Mouse (Mus musculus) yolk sac, embryonic 10.5 days (tissue): ENCODE measurements around the gene Gpalpp1.
A peak's percentile ranks its signal among the peaks of the same experiment; 100 is the strongest.

Source experiments
- DNase-seq: peaks from one replicate; pipeline ENCODE4 v3.0.0-alpha.2; 2017; ENCODE audit warnings: low spot score

The Gpalpp1 gene

GRCm38 (mm10) chr14:76110396-76111221 is at the start of gene Gpalpp1, which contains the start of gene Nufip1:
Gene Gpalpp1 (minus strand): TSS chr14:76110760.
Gene Nufip1 (plus strand): TSS chr14:76110891.
- DNase-seq = peak; percentile 95

- DNase-seq = no peak
These were observed 47.7 kb upstream of the Gpalpp1 start for GRCm38 (mm10) chr14:76158192-76158785.

- DNase-seq = no peak
These were observed 43.3 kb upstream of the Gpalpp1 start for GRCm38 (mm10) chr14:76153828-76154227.

- DNase-seq = peak; percentile 30
These were observed 42.6 kb upstream of the Gpalpp1 start for GRCm38 (mm10) chr14:76153003-76153675.

- DNase-seq = peak; percentile 95
These were observed 41.8 kb upstream of the Gpalpp1 start for GRCm38 (mm10) chr14:76152162-76153002.

GRCm38 (mm10) chr14:76151820-76152161 is 41.2 kb upstream of the Gpalpp1 start:
- no peak for DNase-seq

- no peak for DNase-seq
These were observed 40.5 kb upstream of the Gpalpp1 start for GRCm38 (mm10) chr14:76151011-76151410.

- no peak for DNase-seq
These were observed 39.9 kb upstream of the Gpalpp1 start for GRCm38 (mm10) chr14:76150499-76150898.

- DNase-seq = peak; percentile 78
These were observed 39.1 kb upstream of the Gpalpp1 start for GRCm38 (mm10) chr14:76149531-76150179.

- DNase-seq = no peak
These were observed 37.7 kb upstream of the Gpalpp1 start for GRCm38 (mm10) chr14:76148294-76148693.

GRCm38 (mm10) chr14:76147061-76147460 is 36.5 kb upstream of the Gpalpp1 start:
- DNase-seq = no peak

GRCm38 (mm10) chr14:76145868-76146267 is 35.3 kb upstream of the Gpalpp1 start:
- no peak for DNase-seq

- DNase-seq = no peak
These were observed 34.7 kb upstream of the Gpalpp1 start for GRCm38 (mm10) chr14:76145248-76145647.

GRCm38 (mm10) chr14:76134975-76135374 is 24.4 kb upstream of the Gpalpp1 start:
- no peak for DNase-seq

GRCm38 (mm10) chr14:76128174-76128573 is 17.6 kb upstream of the Gpalpp1 start:
- no peak for DNase-seq

- DNase-seq = no peak
These were observed 16.8 kb upstream of the Gpalpp1 start for GRCm38 (mm10) chr14:76127311-76127710.

- DNase-seq = no peak
These were observed 12.1 kb upstream of the Gpalpp1 start for GRCm38 (mm10) chr14:76122663-76123058.

GRCm38 (mm10) chr14:76121901-76122662 is 11.5 kb upstream of the Gpalpp1 start:
- no peak for DNase-seq

- no peak for DNase-seq
These were observed 9.9 kb upstream of the Gpalpp1 start for GRCm38 (mm10) chr14:76120472-76120871.

- peak; percentile 14 for DNase-seq
These were observed 8.4 kb upstream of the Gpalpp1 start for GRCm38 (mm10) chr14:76118963-76119362.

GRCm38 (mm10) chr14:76115744-76116143 is 5.2 kb upstream of the Gpalpp1 start:
- DNase-seq = no peak
